8 mouse cellular contexts compared by ENCODE assay signal in genomic region chr16:57120913-57121815, GRCm38 (mm10). TPM values are rescaled to one million over a fixed set of nuclear protein-coding genes. Genes with fewer than 3 reads are reported as not detected.
DNase-seq lines count a peak whose midpoint lies in the region; ATAC-seq lines count a peak whose summit lies in the region.

Gene Tomm70a (plus strand): TSS chr16:57121703.

- H3K9ac ChIP-seq in hindbrain, embryonic 15.5 days: peak within 1 kb of the TSS; percentile 91

- H3K27me3 ChIP-seq in hindbrain, embryonic 15.5 days: no peaks in the 10 kb centered on the region

- H3K4me3 ChIP-seq in hindbrain, embryonic 15.5 days: peak within 1 kb of the TSS; percentile 99

- no peaks in the 10 kb centered on the region for H3K36me3 ChIP-seq in hindbrain, embryonic 15.5 days

- peak; percentile 89 for DNase-seq in T-cell, adult 2 months (ENCODE audit: low spot score)
- DNase-seq in cerebellum, postnatal 36 days: peak; percentile 93 to 95
- DNase-seq in frontal cortex, postnatal 36 days (ENCODE audit: low spot score in 2 of 2): peak; percentile 95
- peak; percentile 97 for DNase-seq in left cerebral cortex, adult 11 months (ENCODE audit: low spot score)
- DNase-seq in lung, postnatal 4 days: peak; percentile 93 to 96
- DNase-seq in retina, postnatal 7 days (ENCODE audit: low read depth, low spot score): peak; percentile 90
- DNase-seq in urinary bladder, adult 2 months (ENCODE audit: low spot score): peak; percentile 90

- H3K9me3 ChIP-seq in hindbrain, embryonic 15.5 days: no peaks in the 10 kb centered on the region

- peak within 1 kb of the TSS; percentile 98 for H3K27ac ChIP-seq in hindbrain, embryonic 15.5 days (replicated peaks)

- ATAC-seq in hindbrain, embryonic 15.5 days (ENCODE audit: low FRiP score, low read depth): peak; percentile 100

- WGBS in hindbrain, embryonic 15.5 days: under 1% methylated on average over 37 of the region's 37 CpGs

- H3K4me2 ChIP-seq in hindbrain, embryonic 15.5 days: peak within 1 kb of the TSS; percentile 71

- peaks cover 26% of the 10 kb centered on the region for H3K4me1 ChIP-seq in hindbrain, embryonic 15.5 days (replicated peaks)

RNA-seq across cellular contexts. Expression of gene Tomm70a, which starts in this region (rescaled TPM):
- polyA plus RNA-seq in hindbrain, embryonic 15.5 days (2015; fragmentation: Nextera tagmentation; extraction: Ambion mirVana): 63.9 and 65.2 TPM in 2 replicates
- polyA plus RNA-seq in urinary bladder, adult 2 months (2012; rRNA removed): 29.8 and 31.5 TPM in 2 replicates

Comparison
In these comparisons a context has a peak if more than half of its experiments do, and no peak if none do; other contexts are left out.
1. Peak in every context shown above with its lines: DNase-seq, ATAC-seq, H3K4me3 ChIP-seq and H3K27ac ChIP-seq.